Mouse (Mus musculus) forebrain, postnatal 0 days (tissue): ENCODE measurements around the gene Ccl12. TPM values are rescaled to one million over a fixed set of nuclear protein-coding genes. Genes with fewer than 3 reads are reported as not detected.

Experiments
- ATAC-seq: fragments of 200-750 bp; cut with Nextera tagmentation; 2 replicates; pipeline ENCODE4 v1.8.0; 2017; ENCODE audit warnings: mild to moderate bottlenecking, moderate library complexity
- DNase-seq: peaks from one replicate; pipeline ENCODE4 v3.0.0-alpha.2; 2015
- H3K27ac ChIP-seq: fragments of 300-500 bp; sonication (generic); 2 replicates; pipeline ENCODE4 v1.5.1; 2014; ENCODE audit warnings: low read depth, mild to moderate bottlenecking, antibody characterized with exemption, low read length, moderate library complexity, mixed read lengths
- H3K27me3 ChIP-seq: fragments of 300-500 bp; sonication (generic); 2 replicates; pipeline ENCODE4 v1.6.1; 2014; ENCODE audit warnings: mild to moderate bottlenecking, low read length, mixed read lengths; ENCODE audit not compliant: insufficient read depth
- H3K36me3 ChIP-seq: fragments of 300-500 bp; sonication (generic); 2 replicates; pipeline ENCODE4 v1.6.1; 2014; ENCODE audit warnings: mild to moderate bottlenecking, moderate library complexity; ENCODE audit not compliant: insufficient read depth
- H3K4me1 ChIP-seq: fragments of 300-500 bp; sonication (generic); 2 replicates; pipeline ENCODE4 v1.6.1; 2014; ENCODE audit warnings: antibody characterized with exemption; ENCODE audit not compliant: insufficient read depth
- H3K4me2 ChIP-seq: fragments of 300-500 bp; sonication (generic); 2 replicates; pipeline ENCODE4 v1.6.1; 2014; ENCODE audit warnings: low read depth, mild to moderate bottlenecking, moderate library complexity
- H3K4me3 ChIP-seq: fragments of 300-500 bp; sonication (generic); 2 replicates; pipeline ENCODE4 v1.5.1; 2014; ENCODE audit warnings: low read depth, low read length, mixed read lengths
- H3K9ac ChIP-seq: fragments of 300-500 bp; sonication (generic); 2 replicates; pipeline ENCODE4 v1.6.1; 2014; ENCODE audit warnings: mild to moderate bottlenecking
- H3K9me3 ChIP-seq: fragments of 300-500 bp; sonication (generic); 2 replicates; pipeline ENCODE4 v1.6.1; 2016; ENCODE audit warnings: low read length
- CTCF ChIP-seq: sonication (generic); IDR thresholded peaks from 2 replicates; pipeline ENCODE4 v1.5.1; 2016; ENCODE audit warnings: antibody characterized with exemption, control low read depth, low read depth
- WGBS: fragments of 180-500 bp; shearing (Covaris S2); extraction: QIAGEN DNeasy Blood & Tissue Kit; methylation state at CpG from one replicate; pipeline ENCODE4 v1.1.7; 2014; 5-methylcytosine and 5-hydroxymethylcytosine counted together
- polyA plus RNA-seq: library from polyadenylated mRNA; unstranded; fragments of >200 nt; fragmentation: Nextera tagmentation; extraction: Ambion mirVana; gene quantifications from 2 replicates; pipeline ENCODE4 v1.2.1, GENCODE M21; 2015
- total RNA-seq: library from RNA; depleted of rRNA; stranded (reverse); fragments of >200 nt; gene quantifications from 2 replicates; pipeline ENCODE4 v1.2.3, GENCODE M21; 2014

The Ccl12 gene
- total and polyA plus RNA-seq, 2 experiments from 2014 or later = 2.0 to 7.6 TPM

GRCm38 (mm10) chr11:82099511-82100323 is 1.9 kb upstream of the Ccl12 start:
- no peak for TF ChIP-seq CTCF
- ATAC-seq = no peak
- Histone ChIP-seq H3K27ac (no peak overlapping the region), H3K9ac (no peak overlapping the region), H3K36me3 (no peaks in the 10 kb centered on the region), H3K4me3 (no peak overlapping the region), H3K4me1 (no peaks in the 10 kb centered on the region), H3K9me3 (no peaks in the 10 kb centered on the region), H3K4me2 (no peak overlapping the region), H3K27me3 (no peaks in the 10 kb centered on the region)
- no peak for DNase-seq
- WGBS = 88% methylated on average over 10 of the region's 10 CpGs

GRCm38 (mm10) chr11:82101087-82101486 is 558 bp upstream of the Ccl12 start:
- DNase-seq = no peak
- 89% methylated on average over 4 of the region's 4 CpGs for WGBS

DNA sequence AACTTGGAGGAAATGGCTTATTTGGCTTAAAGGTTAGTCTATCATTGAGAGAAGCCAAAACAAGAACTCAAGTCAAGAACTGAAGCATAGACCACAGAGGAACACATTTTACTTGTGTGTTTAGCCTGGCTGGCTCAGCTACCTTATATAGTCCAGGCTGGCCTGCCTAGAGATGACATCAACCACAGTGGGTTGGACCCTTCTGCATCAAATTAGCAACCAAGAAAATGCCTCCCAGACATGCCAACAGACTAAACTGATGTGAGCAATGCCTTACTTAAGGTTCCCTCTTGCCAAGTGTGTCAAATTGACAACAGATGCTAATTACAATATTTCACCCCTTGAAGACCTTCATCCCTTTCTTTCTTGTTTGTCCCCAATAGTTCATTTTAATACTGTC is 8.0 kb downstream of the Ccl12 start:
- TF ChIP-seq CTCF = no peak
- no peak for ATAC-seq
- no peak overlapping the region for H3K4me2 ChIP-seq
- H3K27ac ChIP-seq = no peak overlapping the region
- no peaks in the 10 kb centered on the region for H3K4me1 ChIP-seq
- H3K9me3 ChIP-seq = no peaks in the 10 kb centered on the region
- H3K4me3 ChIP-seq = no peak overlapping the region
- no peak overlapping the region for H3K9ac ChIP-seq
- no peak for DNase-seq
- no peaks in the 10 kb centered on the region for H3K36me3 ChIP-seq
- no peaks in the 10 kb centered on the region for H3K27me3 ChIP-seq

More at GRCm38 (mm10) chr11:82101087-82101486, 558 bp upstream of the Ccl12 start:
- Histone ChIP-seq H3K9me3 (no peaks in the 10 kb centered on the region), H3K4me1 (no peaks in the 10 kb centered on the region), H3K4me3 (no peak overlapping the region), H3K27me3 (no peaks in the 10 kb centered on the region), H3K36me3 (no peaks in the 10 kb centered on the region), H3K27ac (no peak overlapping the region), H3K4me2 (no peak overlapping the region), H3K9ac (no peak overlapping the region)
- TF ChIP-seq CTCF = no peak
- no peak for ATAC-seq

GRCm38 (mm10) chr11:82110372-82111248 is 9.0 kb downstream of the Ccl12 start:
- Histone ChIP-seq H3K4me3 (no peak overlapping the region), H3K9me3 (no peaks in the 10 kb centered on the region), H3K27ac (no peak overlapping the region), H3K9ac (no peak overlapping the region), H3K36me3 (no peaks in the 10 kb centered on the region), H3K4me2 (no peak overlapping the region), H3K27me3 (no peaks in the 10 kb centered on the region), H3K4me1 (no peaks in the 10 kb centered on the region)
- WGBS = 39% methylated on average over 6 of the region's 6 CpGs
- DNase-seq = no peak
- no peak for TF ChIP-seq CTCF
- ATAC-seq = no peak

GRCm38 (mm10) chr11:82114885-82115284 is 13.2 kb downstream of the Ccl12 start, which contains the start of gene Ccl8:
Gene Ccl8, plus strand, starts transcription at chr11:82115185.
- no peak for DNase-seq
- 78% methylated on average over 3 of the region's 3 CpGs for WGBS
- H3K36me3 ChIP-seq = no peaks in the 10 kb centered on the region
- H3K4me1 ChIP-seq = no peaks in the 10 kb centered on the region
- ATAC-seq = no peak
- no peak within 1 kb of the TSS for H3K4me2 ChIP-seq
- no peaks in the 10 kb centered on the region for H3K27me3 ChIP-seq
- no peak within 1 kb of the TSS for H3K27ac ChIP-seq
- H3K4me3 ChIP-seq = no peak within 1 kb of the TSS
- no peaks in the 10 kb centered on the region for H3K9me3 ChIP-seq
- no peak for TF ChIP-seq CTCF
- H3K9ac ChIP-seq = no peak within 1 kb of the TSS

DNA sequence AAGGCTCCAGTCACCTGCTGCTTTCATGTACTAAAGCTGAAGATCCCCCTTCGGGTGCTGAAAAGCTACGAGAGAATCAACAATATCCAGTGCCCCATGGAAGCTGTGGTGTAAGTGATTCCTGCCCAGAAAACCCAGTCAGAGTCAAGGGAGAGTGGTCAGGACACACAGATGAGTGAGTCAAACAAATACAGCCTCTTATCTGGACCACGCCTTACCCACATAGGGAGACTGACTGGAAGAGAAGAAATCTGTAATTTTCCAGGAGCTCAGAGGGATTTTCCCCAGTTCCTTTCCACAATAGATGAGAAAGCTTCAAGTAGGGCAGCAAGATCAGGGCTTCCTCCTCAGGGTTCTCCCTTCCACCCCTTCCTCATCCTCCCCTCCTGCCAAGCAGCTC is 14.4 kb downstream of the Ccl12 start:
- Histone ChIP-seq H3K27me3 (no peaks in the 10 kb centered on the region), H3K27ac (no peak overlapping the region), H3K4me3 (no peak overlapping the region), H3K4me1 (no peaks in the 10 kb centered on the region), H3K9ac (no peak overlapping the region), H3K36me3 (no peaks in the 10 kb centered on the region), H3K9me3 (no peaks in the 10 kb centered on the region), H3K4me2 (no peak overlapping the region)
- TF ChIP-seq CTCF = no peak
- DNase-seq (no peak), ATAC-seq (no peak)
- 86% methylated on average over 3 of the region's 3 CpGs for WGBS

- Histone ChIP-seq H3K9ac (no peak overlapping the region), H3K4me2 (no peak overlapping the region), H3K4me3 (no peak overlapping the region), H3K36me3 (no peaks in the 10 kb centered on the region), H3K9me3 (no peaks in the 10 kb centered on the region), H3K27ac (no peak overlapping the region), H3K27me3 (no peaks in the 10 kb centered on the region), H3K4me1 (no peaks in the 10 kb centered on the region)
- DNase-seq (no peak), ATAC-seq (no peak)
- no peak for TF ChIP-seq CTCF
- 72% methylated on average over 1 of the region's 1 CpGs for WGBS
These were observed 31.3 kb downstream of the Ccl12 start for GRCm38 (mm10) chr11:82132977-82133376.
